Mouse (Mus musculus) gastrocnemius, postnatal 36 days (tissue): ENCODE results near the gene Hal. TPM values are rescaled to one million over a fixed set of nuclear protein-coding genes. Genes with fewer than 3 reads are reported as not detected.

Experiments used
- DNase-seq, 2 experiments: peaks; one replicate each; pipeline ENCODE4 v3.0.0; 2022
- intact Hi-C: fragments of 180-260 bp; cut with DNase I; formaldehyde crosslinking; loops from one replicate; pipeline ENCODE4 v1.15.1; 2025
- total RNA-seq, 2 experiments: library from RNA; stranded (reverse); gene quantifications; 2 replicates each; pipeline ENCODE4 v1.2.3; 2021

Gene Hal
- total RNA-seq, 2 experiments from 2014 or later = 0.05 TPM

DNA sequence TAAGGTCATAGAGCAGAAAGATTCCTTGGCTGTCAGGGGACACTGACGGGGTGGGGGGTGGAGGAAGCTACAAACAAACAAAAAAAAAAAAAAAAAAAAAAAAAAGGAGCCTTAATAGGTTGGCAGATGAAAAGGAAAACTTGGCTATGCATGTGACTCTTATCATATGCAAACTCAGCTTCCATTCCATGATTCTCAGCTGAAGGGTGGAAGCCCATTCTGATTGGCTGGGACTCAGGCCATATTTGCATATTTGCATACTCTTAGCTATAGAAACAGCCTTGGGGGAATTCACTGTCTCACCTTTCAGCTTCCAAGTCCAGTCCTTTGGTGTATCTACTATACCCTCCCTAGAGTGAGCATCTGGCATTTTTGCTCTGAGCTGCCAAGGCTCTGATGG, 26.9 kb downstream of the Hal start:
- intact Hi-C loops = no loop called here
- no peak for DNase-seq

DNA sequence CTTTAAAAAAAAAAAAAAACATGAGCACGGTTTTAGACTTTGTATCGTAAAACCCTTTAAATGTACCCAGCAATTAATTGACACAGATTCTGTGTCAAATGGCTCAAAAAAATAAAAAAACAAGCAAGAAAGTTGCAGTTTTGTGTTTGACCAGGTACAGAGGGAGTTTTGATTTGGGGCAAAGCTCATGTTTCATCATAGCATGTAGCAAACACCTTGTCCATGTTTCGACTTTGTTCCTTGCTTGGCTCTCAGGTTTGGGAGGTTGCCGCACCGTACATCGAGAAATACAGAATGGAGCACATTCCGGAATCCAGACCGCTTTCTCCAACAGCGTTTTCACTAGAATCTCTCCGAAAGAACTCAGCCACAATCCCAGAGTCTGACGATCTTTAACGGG, 27.4 kb downstream of the Hal start:
- DNase-seq = no peak
- intact Hi-C loops = no loop called here

DNA sequence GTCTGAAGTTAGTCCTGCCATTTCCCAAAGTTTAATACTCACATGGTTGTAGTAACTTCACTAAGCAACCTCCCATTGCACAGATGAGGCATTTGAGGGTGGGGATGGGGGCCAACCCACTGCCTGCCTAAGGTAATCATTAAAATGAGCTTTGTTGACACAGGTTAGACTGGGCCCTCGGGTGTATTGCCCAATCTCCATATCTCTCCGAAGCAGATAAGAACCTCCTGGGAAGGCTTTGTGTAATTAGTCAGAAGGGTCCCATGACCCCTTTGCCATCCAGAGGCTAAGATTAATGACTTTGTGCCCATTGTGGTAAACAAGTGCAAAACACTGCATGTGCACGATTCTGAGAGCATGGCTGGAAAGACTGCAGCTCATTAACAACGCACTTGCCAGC, 29.2 kb downstream of the Hal start:
- intact Hi-C loops = no loop called here
- DNase-seq = no peak

DNA sequence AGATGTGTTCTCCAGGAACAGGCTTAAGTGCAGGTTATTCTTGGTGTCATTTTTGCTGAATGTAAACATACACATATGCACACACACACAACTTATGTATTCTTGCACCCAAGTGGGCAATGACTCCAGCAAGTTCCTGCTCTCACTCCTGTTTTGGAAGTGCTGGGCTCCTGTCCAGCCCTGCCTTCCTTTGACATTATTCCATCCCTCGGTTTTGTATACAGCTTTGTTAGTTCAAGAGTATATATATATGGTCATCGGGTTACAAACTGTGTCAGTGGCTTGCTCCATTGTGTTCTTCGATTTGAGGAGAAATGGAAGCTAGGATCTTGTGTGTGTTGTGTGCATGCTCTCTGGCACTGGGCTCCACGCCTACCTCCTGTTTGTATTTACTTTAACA, 29.6 kb downstream of the Hal start:
- DNase-seq = no peak
- intact Hi-C loops = no loop called here

DNA sequence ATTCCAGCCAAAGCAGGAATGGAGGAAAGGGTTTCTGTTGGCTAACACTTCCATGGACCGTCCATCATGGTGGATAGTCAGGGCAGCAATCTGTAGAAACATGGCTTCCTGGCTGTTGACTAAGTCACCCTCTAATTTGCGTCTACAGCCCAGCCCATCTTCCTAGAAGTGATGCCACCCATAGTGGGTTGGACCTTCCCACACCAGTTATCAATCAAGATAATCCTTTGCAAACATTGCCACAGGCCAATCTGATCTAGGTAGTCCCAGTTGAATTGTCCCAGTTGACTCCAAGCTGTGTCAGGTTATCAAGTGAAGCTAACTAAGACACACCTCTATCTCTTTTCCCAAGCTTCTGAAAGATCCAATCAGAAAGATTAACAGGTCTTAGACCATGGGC, 30.1 kb downstream of the Hal start:
- DNase-seq = no peak
- intact Hi-C loops = no loop called here

DNA sequence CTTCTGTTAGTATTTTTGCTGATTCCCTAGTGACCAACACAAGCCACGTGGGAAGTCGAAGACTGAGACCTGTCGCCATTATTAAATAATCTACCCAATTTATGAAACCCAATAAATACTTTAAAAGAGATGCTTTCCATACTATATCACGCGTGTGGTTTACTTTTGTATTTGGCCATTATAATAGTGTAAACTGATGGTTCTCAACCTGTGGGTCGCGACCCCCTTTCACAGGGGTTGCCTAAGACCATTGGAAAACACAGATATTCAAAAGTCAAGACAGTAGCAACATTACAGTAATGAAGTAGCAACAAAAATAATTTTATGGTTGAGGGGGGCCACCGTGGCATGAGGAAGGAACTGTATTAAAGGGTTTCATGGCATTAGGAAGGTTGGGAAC, 30.6 kb downstream of the Hal start:
- intact Hi-C loops = no loop called here
- DNase-seq = no peak

DNA sequence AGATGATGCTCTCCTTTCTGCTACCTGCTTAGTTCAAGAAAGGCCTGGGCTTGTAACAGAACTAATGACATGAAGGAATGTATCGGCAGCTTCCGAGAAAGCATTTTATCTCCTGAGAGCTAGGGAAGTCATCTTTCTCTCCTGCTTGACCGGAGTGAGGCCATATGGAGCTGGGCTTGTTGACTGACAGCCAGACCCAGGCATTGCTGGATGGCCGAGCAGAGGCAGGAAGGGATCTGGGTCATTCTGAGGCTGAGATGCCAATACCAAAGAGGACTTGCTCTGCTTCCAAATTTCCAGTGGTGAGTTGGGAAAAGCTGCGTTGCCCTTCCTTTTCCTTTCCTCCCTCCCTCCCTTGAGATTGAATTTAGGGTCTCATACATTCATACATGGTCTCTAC, 31.2 kb downstream of the Hal start:
- intact Hi-C loops = no loop called here
- no peak for DNase-seq

DNA sequence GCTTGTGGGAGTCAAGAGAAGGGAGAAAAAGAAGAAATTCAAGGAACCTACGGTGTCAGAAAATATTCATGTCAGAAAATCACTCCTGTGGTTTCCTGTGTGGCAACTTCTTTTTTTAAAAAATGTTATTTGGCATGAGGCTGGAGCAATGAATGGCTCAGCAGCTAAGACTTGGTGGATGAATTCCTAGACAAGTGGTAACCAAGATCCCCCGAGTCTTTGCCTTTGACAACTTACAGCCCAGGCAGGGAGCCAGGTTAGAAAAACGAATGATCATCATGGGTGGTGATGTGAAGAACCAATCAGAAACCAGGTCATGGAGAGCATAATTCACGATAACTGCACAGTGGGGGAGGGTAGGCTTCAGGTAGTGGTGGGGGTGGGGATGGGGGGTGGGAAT, 32.4 kb downstream of the Hal start:
- intact Hi-C loops = no loop called here
- DNase-seq = no peak

DNA sequence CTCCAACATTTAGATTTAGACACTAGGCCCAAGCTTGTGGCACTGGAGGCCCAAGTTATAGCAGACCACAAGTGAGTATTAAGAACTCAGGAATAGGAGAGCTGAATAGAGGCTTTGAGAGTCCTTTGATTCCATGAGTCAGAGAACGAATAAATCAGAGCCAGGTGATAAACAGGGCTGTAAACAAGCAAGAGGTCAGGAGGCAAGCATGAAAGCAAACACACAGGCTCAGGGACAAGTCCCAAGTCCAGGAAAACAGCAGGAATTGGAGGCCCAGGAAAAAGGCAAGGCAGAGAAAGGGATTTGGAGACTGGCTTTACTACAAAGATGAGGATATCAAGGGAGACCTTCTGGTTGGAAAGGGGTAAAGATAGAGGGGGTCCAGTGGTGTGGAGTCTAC, 36.8 kb downstream of the Hal start:
- DNase-seq = no peak
- intact Hi-C loops = no loop called here

DNA sequence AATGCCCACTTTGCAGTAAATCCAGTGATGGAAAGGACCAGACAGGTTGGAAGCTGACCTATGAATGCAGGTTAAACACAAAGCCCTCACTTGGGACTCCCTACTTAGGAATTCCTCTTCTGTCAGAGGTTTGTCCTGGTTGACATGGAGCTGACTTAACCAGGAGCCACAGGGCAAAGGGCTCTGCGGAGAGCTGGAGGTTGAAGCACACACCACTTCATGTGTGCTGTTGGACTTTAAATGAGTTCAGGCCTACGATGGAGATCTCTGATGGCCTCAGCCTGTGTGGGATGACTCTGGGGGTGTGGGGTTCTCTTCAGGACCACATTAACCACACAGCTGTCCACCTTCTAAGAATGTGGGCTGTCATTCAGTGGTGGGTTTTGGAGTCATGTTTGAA, 49.7 kb downstream of the Hal start:
- no peak for DNase-seq
- intact Hi-C loops = no loop called here

DNA sequence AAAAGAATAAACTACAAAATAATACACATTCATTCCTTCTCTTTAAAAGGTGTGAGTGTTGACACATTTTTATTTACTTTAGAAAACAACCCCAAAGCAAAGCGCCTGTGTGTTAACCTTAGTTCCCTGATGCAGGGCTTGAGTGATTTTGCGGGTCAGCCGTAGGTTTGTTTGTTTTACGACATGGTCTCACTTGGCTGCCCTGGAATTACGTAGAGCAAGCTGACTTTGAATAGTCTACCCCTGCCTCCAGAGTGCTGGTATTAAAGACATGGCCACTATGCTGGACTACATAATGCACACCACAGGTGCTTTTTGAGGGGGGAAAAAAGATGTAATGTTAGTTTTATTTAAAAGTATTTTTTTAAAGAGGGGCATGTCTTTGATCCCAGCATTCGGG, 50.2 kb downstream of the Hal start:
- intact Hi-C loops = no loop called here
- no peak for DNase-seq

DNA sequence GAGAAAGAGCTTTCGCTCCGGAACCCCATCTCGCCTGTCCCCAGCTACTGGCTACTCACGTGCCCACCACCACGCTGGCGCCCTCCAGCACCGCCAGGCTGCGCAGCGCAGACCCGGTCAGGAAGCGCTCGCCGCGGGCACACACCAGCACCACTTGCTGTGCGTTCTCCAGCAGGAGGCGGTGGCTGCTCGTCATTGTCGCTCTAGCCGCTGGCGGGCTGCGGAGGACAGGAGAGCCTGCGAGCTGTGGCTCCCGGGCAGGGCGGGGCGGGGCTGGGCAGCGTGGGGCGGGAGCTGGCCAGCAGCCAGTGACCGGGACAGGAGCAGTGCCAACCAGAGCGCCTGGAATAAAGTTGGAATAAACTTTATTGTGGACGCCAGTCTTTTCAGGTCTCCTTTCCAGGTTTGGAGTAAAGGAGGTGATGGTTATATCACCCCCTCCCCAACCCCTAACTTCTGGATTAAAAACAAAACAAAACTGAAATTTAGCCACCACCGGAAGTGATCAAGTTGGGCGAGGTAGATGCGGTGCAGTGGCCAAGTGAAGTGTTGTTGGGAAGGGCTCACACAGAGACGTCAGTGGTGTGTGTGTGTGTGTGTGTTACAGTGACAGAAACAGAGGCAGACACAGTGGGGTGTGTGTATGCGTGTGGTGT, 51.3 kb downstream of the Hal start, which contains the start of gene Amdhd1:
Gene Amdhd1, minus strand, starts transcription at position 259 of the 656 bp plus-strand sequence.
- intact Hi-C loops = loop anchor here (10.0 kb wide), 1 partner anchor 495 kb away; no protein-coding TSS in a partner anchor
- DNase-seq = peak; percentile 63 to 70

DNA sequence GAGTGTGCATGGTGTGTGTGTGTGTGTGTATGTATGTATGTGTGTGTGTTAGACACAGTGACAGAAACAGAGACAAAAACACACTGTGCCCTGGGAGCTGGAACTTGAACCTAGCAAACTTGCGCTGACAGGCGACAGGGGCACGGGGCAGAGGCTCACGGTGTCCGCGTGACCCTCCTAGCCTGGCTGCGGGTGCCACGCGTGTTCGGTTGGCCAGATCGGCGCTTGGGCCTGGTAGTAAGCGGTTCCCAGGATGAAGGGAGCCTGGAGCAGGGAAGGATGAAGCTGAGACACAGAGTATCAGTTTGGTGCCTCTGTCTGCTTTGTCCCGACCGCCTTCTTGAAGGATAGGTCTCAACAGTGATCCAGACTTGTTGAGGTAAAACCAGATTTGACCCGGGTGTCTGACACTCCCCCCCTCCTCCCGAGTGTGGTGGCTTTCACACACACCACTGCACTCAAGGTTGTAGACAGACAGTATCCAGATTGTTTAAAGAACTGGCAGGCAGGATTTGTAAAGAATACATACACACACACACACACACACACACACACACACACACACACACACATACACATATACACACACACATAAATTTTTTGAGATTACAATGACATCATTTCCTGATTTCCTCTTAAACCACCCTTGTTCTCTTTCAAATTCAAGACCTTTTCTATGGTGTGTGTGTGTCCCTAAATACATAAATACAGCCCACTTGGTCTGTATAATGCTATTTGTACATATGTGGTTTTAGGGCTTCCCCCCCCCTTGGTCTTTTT, 52.1 kb downstream of the Hal start, which contains the start of gene Ccdc38:
Gene Ccdc38, plus strand, starts transcription at position 202 of the 780 bp plus-strand sequence.
- no peak for DNase-seq
- intact Hi-C loops = loop anchor here (10.0 kb wide), 1 partner anchor 496 kb away; no protein-coding TSS in a partner anchor

DNA sequence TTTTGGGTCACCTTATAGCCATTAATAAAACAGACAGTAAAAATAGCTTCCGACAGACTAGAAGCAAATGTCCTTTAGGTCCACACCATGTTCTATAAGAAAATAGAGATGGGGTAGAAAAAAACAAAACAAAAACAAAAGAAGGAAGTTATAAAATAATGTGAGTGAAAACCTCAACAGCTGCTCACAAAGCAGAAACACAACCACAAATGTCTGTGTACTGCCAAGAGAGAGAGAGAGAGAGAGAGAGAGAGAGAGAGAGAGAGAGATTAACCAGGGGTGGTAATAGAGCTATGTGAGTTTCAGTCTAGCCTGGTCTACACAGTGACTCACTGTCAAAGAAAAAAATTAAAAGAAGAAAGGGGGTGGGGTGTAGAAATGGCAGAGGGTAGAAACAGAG, 53.0 kb downstream of the Hal start:
- intact Hi-C loops = loop anchor here (10.0 kb wide), 1 partner anchor 497 kb away; no protein-coding TSS in a partner anchor
- DNase-seq = no peak

DNA sequence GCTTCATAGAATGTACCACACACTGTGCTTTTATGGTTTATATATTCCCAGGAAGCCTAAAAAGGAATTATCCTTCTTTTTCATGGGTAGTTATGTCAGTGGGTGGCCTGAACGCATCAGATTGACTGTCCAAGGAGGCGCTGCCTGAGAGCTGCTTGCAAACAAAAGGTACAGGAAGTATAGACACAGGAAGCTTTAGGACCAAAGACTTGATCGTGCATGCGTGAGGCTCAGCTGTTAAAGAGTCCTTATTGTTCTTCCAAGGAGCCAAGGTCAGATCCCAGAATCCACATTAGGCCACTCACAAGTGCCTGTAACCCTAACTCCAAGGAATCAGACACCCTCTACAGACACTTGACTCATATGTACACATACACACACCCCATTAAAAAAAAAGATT, 53.8 kb downstream of the Hal start:
- DNase-seq = no peak
- intact Hi-C loops = loop anchor here (10.0 kb wide), 1 partner anchor 498 kb away; no protein-coding TSS in a partner anchor

DNA sequence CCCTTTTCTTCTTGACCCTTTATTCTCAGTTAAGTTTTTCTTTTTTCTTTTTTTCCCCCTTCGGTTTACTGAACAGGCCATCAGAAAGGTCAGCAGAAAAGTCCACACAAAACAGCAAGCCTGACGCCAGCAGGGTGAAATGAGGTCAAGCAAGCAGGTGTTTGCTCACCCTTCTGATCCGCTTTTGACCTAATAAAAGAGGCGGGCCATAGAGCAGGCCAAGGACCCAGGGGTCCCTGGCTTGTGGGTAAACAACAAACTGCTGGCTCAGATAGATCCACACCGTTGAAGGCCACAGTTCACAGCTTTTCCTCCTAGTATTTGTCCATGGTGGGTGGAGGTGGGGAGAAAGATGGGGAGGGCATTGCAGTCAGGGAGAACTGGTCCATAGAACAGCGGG, 54.6 kb downstream of the Hal start:
- intact Hi-C loops = loop anchor here (10.0 kb wide), 1 partner anchor 498 kb away; no protein-coding TSS in a partner anchor
- no peak for DNase-seq

DNA sequence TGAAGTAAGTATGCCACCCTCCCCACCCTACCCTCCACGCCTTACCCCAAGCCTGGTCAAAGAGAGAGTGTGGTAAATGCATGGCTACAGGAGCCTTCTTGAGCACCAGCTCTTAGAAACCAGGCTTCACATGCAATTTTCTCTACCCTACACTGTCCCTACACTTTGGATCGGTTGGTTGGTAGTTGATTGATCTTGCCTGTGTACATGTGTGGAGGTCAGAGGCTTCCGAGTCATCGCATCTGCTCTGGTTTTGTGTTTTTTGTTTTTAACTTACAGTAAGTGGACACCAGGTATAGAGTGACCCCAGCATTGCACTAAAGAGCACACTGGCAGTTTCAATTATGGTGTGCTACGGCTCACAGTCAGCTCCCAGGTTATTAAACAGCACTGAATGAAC, 55.6 kb downstream of the Hal start:
- intact Hi-C loops = loop anchor here (10.0 kb wide), 1 partner anchor 499 kb away; no protein-coding TSS in a partner anchor

DNA sequence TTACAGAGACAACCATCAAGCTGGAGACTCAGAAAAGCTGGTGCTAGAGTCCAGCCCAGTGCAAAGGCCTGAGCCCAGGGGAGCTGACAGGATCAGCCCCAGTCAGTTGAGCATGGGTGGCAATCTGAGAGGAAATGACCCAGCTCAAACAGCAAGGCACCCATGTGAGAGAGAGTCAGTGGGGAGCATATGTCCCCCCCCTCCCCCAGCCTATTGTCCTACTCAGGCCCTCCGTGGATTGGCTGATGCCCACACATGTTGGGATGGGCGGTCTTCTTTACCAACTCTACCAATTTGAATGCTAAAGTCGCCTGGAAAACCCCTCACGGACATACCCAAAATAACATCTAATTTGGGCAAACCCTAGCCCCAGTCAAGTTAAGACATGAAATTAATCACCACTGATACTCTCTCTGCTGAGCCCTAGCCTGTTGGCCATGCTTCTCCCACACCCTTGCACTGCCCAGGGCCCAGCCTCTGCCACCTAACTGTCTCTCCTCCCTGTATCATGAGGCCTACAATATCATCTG, 59.2 kb downstream of the Hal start:
- DNase-seq = no peak
- intact Hi-C loops = loop anchor here (2.0 to 10.0 kb wide), 3 partner anchors 61 to 503 kb away; no protein-coding TSS in a partner anchor

More for the DNA sequence above, 55.6 kb downstream of the Hal start:
- DNase-seq = no peak

DNA sequence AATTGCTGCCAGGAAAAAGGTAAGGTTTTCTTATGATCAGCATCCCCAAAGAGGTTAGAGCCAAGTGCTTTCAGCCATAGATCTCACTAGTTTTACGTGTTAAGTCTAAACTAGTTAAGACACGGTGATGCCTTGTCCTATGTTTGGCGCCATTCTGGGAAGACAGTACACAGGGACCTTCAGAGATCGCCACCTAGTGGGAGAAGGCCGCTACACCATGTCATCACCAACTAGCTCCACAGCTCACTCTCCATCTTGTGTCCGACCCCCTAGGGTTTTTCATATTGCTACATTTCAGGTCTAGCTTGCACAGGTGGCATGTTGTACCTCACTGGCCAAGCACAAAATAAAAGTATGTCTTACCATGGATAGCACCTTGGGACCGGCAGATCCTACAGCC, 60.4 kb downstream of the Hal start:
- intact Hi-C loops = loop anchor here (2.0 to 10.0 kb wide), 3 partner anchors 62 to 504 kb away; no protein-coding TSS in a partner anchor
- peak; percentile 51 to 66 for DNase-seq

DNA sequence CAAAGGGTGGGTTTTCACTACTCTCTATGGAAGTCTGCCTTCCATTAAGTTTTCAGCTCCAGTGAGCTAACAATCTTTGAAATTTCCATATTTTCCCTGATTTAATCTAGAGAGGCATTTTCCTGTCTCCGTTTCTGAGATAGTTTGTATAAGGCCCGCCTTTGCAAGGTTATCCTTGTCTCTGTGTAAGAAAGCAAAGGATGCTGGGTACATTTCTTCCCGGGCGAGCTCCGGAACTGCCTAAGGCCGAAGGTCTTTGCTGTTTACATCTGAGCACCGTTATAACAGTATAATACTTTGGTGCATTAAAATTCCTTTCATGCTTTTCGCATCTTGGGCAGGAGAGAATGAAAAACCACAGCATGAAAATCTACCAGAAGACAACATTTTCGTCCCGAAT, 61.3 kb downstream of the Hal start:
- DNase-seq = no peak
- intact Hi-C loops = loop anchor here (2.0 to 10.0 kb wide), 3 partner anchors 63 to 505 kb away; no protein-coding TSS in a partner anchor

DNA sequence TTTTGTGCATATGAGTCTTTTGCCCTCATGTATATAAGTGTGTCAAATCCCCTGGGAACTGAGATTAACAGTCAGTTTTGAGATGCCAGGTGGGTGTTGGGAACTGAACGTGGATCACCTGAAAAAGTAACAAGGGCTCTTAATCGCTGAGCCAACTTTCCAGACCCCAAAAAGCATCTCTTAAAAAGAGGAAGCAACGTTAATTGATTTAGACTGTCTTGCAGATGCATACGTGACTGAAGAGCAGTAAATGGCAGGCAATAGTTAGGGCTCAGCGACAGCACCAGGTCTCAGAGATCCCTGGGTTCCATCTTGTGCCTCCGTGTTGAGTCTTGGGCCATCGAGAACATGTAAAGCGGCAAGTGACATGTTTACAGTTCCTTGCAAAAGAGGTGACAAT, 64.0 kb downstream of the Hal start:
- DNase-seq = no peak
- intact Hi-C loops = no loop called here
